Mouse (Mus musculus) granulocyte monocyte progenitor cell, adult 5-6 weeks (primary cell): ENCODE results near the gene Tacstd2. TPM values are rescaled to one million over a fixed set of nuclear protein-coding genes. Genes with fewer than 3 reads are reported as not detected.
"Not testable (repeated sequence)": the region's sequence is repeated elsewhere in the genome, so short reads cannot be mapped to it uniquely, and the experiment has no call there.

Source experiments
- ATAC-seq: replicated peaks from 2 replicates; pipeline ENCODE4 v1.8.0; 2016; ENCODE audit warnings: mild to moderate bottlenecking, moderate TSS enrichment, inconsistent platforms; ENCODE audit not compliant: poor library complexity, severe bottlenecking
- total RNA-seq, 2 experiments: library from RNA; stranded (forward) in 1 of 2; stranded (reverse) in 1 of 2; fragments of 200-712, 200-1000 nt in 1 of 2; fragments of >200 nt in 1 of 2; fragmentation: Nextera tagmentation in 1 of 2; gene quantifications; 2 replicates each; pipeline ENCODE4 v1.2.3; 2014 to 2017

Gene Tacstd2
- total RNA-seq (2014; fragmentation: Nextera tagmentation), result 14.4 and 15.5 TPM in 2 replicates
- 11.3 and 11.7 TPM in 2 replicates for total RNA-seq (2017)

GRCm38 (mm10) chr6:67535777-67536054, at the start of gene Tacstd2:
Gene Tacstd2, minus strand, starts transcription at chr6:67535796.
- ATAC-seq, result no peak

GRCm38 (mm10) chr6:67566270-67566669, 30.7 kb upstream of the Tacstd2 start:
- no peak; the same call in 1 of the 2 replicates for ATAC-seq

DNA sequence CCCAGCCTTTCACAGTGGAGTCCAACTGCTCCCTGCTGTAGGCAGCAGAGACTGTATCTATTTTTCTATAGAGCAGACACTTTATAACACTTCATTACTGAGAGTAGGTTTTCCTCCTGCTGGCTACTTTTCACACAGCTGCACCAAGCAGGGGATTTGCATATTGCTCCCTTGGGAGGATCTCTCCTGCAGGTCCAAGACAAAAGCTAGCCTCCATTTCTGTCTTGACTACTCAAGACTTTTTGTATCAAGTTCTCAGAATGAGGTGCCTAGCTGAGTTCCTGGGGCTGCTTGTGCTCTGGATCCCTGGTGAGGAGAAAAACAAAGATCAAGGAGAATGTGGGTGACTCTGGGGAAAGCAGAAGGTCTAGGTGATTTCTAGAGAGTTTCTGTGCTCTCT, 19.8 kb upstream of the Tacstd2 start:
- ATAC-seq, result no peak

- peak; percentile 71 for ATAC-seq
These were observed 14.0 kb upstream of the Tacstd2 start for GRCm38 (mm10) chr6:67549550-67549949.

GRCm38 (mm10) chr6:67535005-67535776, 405 bp downstream of the Tacstd2 start:
- peak; percentile 50 for ATAC-seq

GRCm38 (mm10) chr6:67534191-67535004, 1.2 kb downstream of the Tacstd2 start:
- ATAC-seq, result peak; percentile 15

DNA sequence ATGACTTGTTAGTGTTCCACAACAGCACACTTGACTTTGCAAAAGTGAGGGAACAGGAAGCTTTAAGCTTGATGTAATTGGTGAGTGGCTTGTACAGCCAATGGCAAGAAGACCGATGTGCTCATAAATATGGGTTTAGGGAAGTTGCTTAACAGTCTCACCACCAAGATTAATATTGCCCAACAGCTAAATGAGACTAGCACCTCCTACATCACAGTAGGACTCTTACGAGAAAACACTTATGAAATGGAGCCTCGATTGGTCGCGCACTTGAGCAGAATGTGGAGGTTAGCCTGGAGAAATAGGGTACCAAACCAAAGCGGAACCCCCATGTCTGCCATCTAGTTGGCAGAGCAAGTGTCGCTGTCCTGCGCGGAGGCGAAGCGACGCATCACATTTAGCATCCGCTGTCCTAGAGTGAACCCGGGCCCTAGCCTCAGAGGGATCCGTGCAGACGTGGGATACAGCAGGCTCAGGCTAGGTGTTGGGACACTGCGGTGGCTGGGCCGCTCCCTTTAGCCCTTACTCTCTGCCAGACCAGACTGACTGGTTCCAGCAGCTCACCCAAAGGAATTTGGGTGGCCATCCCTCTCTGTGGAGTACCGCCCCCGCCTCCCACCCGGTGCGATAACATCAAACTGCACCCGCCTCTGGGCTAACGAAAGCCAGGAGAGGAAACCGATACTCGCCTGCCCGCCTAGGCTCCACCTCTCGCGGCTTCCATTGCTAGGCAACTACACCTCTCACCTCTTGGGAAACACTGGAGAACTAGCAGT, 2.7 kb downstream of the Tacstd2 start:
- ATAC-seq, result peak; percentile 63

DNA sequence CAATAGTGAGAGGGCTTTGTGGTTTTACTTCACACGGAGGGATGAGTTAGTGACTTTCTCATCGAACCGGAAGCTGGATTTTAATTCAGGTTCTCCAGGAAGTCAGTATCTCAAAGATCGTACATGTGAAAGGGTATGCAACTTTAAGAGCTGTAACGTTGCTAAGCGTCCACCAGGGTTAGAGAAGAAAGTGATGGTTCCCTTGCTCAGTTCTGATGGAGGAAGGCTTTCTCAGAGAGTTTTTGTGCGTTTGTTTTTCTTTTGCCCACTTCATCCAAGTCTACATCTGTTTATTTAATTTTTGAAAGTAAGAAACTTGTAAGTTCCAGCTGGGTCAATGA, 3.8 kb downstream of the Tacstd2 start:
- ATAC-seq, result no peak

DNA sequence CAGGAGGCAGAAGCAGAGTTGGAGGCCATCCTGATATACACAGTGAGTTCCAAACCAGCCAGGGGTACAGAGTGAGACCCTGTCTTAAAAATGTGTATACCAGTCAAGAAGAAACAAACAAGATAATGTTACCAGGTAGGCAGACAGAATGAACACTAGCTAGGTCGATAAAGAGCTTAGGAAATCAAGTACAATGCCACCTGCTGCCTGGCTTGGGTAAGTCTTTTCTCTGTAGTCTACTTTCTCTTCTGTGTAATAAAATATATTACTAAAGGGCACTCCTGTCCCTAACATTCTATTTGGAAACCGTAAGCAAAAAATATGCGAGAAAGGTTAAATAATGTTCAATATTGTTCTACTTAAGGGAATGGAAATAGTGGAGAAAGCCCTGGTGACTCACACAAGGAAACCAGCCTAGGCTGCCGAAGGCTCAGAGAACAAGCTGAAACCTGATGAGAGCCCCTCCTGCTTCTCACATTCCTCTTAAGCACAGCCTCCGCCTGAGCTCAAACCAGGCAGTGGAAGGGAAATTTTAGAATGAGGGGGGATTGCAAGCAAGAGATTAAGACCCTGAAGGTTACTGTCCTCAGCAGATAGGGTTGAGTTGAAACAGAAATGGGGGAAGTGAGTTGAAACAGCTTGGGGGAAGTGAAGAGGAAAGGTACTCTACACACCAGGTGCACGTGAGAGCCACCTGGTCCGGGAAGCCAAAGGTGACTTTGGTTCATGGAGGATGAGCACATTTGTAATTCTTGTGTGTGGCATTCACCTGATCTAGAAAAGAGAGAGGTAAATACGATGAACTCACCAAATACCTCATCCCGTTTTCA, 4.4 kb downstream of the Tacstd2 start:
- ATAC-seq, result no peak

DNA sequence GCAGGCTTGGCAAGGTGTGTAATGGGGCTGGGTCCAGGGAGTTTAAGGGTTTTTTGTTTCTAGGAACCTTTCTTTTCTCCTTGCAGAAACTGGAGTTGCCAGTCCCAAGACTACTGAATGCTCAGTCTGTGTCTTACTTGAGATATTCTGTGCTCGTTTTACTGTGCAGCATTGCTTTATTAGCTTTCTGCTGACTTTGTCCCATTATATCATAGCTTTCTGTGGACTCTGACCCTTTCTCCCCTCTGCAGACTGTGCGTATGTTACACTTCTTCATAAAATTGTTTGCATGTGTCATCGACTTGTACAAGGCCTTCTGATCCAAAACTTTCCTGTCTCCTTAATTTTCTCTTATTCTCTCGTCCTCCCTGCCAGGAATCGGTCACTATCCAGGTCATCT, 9.2 kb downstream of the Tacstd2 start:
- no peak for ATAC-seq

GRCm38 (mm10) chr6:67510752-67511151, 24.8 kb downstream of the Tacstd2 start:
- ATAC-seq, result peak; percentile 89

DNA sequence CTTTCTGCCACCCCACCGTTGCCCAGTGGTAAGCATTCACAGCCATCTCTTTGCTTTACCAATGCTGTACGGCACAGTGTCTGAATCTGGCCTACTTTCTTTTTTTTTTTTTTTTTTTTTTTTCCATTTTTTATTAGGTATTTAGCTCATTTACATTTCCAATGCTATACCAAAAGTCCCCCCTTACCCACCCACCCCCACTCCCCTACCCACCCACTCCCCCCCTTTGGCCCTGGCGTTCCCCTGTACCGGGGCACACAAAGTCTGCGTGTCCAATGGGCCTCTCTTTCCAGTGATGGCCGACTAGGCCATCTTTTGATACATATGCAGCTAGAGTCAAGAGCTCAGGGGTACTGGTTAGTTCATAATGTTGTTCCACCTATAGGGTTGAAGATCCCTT, 33.7 kb downstream of the Tacstd2 start:
- ATAC-seq, result not testable (repeated sequence)

DNA sequence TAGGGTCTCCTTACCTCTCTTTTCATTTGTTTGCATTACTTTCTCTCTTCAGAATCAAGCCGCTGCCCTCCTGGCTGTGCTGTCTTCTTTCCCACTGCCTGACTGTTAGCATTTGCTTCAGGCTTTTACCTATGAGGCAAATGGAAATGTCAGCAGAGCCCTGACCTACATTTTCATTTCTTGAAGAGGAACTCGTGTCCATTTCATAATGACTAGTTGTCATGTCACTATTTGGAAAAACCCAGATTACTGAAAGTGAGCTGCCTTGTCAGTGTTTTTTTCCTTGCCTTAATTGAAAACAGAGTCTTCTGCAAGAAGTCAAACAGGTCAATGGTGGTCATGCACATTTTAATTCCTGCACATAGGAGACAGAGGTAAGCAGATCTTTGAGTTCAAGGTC, 43.8 kb downstream of the Tacstd2 start, which contains the start of gene Il23r:
Gene Il23r, minus strand, starts transcription at position 101 of the 400 bp plus-strand sequence.
- ATAC-seq, result no peak

Other genes with a start within 250 kb of the Tacstd2 start
- 5.3 and 8.6 TPM in 2 replicates for gene Il12rb2, start 159.6 kb downstream of the Tacstd2 start, total RNA-seq (2014; fragmentation: Nextera tagmentation)
- gene Il12rb2, start 159.6 kb downstream of the Tacstd2 start, total RNA-seq (2017), result 2.9 and 3.4 TPM in 2 replicates
- gene Il23r, start 43.9 kb downstream of the Tacstd2 start, total RNA-seq (2014; fragmentation: Nextera tagmentation), result not detected in 2 replicates
- gene Il23r, start 43.9 kb downstream of the Tacstd2 start, total RNA-seq (2017), result not detected in 2 replicates